ENCODE assay signal across 8 mouse cellular contexts in the genomic region with DNA sequence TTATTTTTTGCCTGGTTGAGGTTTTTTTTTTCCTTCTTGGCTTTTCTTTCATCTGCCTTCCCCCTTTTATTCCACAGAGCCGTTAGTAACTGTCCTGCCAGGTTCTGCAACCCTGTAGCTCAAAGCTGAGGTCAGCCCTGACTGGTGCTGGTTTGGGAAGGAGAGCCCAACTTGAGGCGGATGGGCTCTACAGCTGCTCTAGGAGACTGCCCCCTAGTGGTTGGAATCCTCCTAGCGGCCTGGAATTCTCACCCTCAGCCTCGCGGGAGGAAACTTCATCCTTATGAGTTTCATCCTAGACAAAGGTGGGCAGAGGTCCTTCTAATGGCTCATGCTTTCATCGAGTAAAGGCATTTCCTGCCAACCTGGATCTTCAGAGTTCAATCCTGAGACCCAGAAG. TPM values are rescaled to one million over a fixed set of nuclear protein-coding genes. Genes with fewer than 3 reads are reported as not detected.
DNase-seq lines count a peak whose midpoint lies in the region; ATAC-seq and TF ChIP-seq lines count a peak whose summit lies in the region.

No protein-coding gene starts in this region.

- H3K4me2 ChIP-seq in hindbrain, embryonic 11.5 days (replicated peaks; ENCODE audit: low read depth, low read length) = no peak overlapping the region
- no peak overlapping the region for H3K4me2 ChIP-seq in hindbrain, embryonic 12.5 days (replicated peaks)

- intact Hi-C loops in heart, postnatal 25 days (cut with DNase I) = loop anchor here (1.0 kb wide), 1 partner anchor 69 kb away; no protein-coding TSS in a partner anchor
- intact Hi-C loops in left cerebral cortex, postnatal 36 days (cut with DNase I) = loop anchor here (2.0 kb wide), 1 partner anchor 69 kb away; no protein-coding TSS in a partner anchor

- H3K4me1 ChIP-seq in hindbrain, embryonic 11.5 days (replicated peaks; ENCODE audit: control insufficient read depth, insufficient read depth, low read length) = no peaks in the 10 kb centered on the region
- no peaks in the 10 kb centered on the region for H3K4me1 ChIP-seq in hindbrain, embryonic 12.5 days
- 0 out of 2 replicates have a peak, but pooled peaks cover 4% of the 10 kb centered on the region for H3K4me1 ChIP-seq in thymus, adult 2 months (replicated peaks; ENCODE audit: control insufficient read depth, insufficient read depth, low read length)

- 41% methylated on average over 6 of the region's 6 CpGs for WGBS in hindbrain, embryonic 11.5 days
- 40% methylated on average over 6 of the region's 6 CpGs for WGBS in hindbrain, embryonic 12.5 days
- 43% methylated on average over 6 of the region's 6 CpGs for WGBS in thymus, adult 2 months

- peak; percentile 68 for DNase-seq in hindbrain, embryonic 11.5 days (ENCODE audit: low spot score)
- DNase-seq in adrenal gland, adult (ENCODE audit: inconsistent age in 2 of 2, low spot score in 1 of 2) = peak; percentile 57 to 87
- DNase-seq in cerebellum, postnatal 36 days = peak; percentile 57 to 64
- peak; percentile 38 for DNase-seq in heart, postnatal 25 days (ENCODE audit: low spot score)
- peak; percentile 20 to 52 for DNase-seq in left cerebral cortex, postnatal 36 days (ENCODE audit: low spot score in 2 of 2)
- DNase-seq in thymus, adult 2 months = peak; percentile 76

- TF ChIP-seq CTCF in thymus, adult 2 months (IDR thresholded peaks at IDR 0.05; ENCODE audit: borderline replicate concordance, control insufficient read depth, extremely low read depth, insufficient read depth, low read length, poor library complexity) = peak; percentile 60; the same call in 1 of the 2 replicates

- H3K27me3 ChIP-seq in hindbrain, embryonic 11.5 days (ENCODE audit: control insufficient read depth, insufficient read depth, low read length) = no peaks in the 10 kb centered on the region
- H3K27me3 ChIP-seq in hindbrain, embryonic 12.5 days = no peaks in the 10 kb centered on the region
- no peaks in the 10 kb centered on the region for H3K27me3 ChIP-seq in thymus, adult 2 months (ENCODE audit: control insufficient read depth, insufficient read depth, low read length)

- no peak overlapping the region for H3K9ac ChIP-seq in hindbrain, embryonic 11.5 days (ENCODE audit: low read depth, low read length)
- H3K9ac ChIP-seq in hindbrain, embryonic 12.5 days = no peak overlapping the region

- no peaks in the 10 kb centered on the region for H3K36me3 ChIP-seq in hindbrain, embryonic 11.5 days (ENCODE audit: control insufficient read depth, insufficient read depth, low read length)
- no peaks in the 10 kb centered on the region for H3K36me3 ChIP-seq in hindbrain, embryonic 12.5 days
- no peaks in the 10 kb centered on the region for H3K36me3 ChIP-seq in thymus, adult 2 months (ENCODE audit: control insufficient read depth, insufficient read depth, low read length)

- H3K4me3 ChIP-seq in hindbrain, embryonic 11.5 days (ENCODE audit: low read depth, low read length) = no peak overlapping the region
- H3K4me3 ChIP-seq in hindbrain, embryonic 12.5 days = no peak overlapping the region
- H3K4me3 ChIP-seq in thymus, adult 2 months (ENCODE audit: control insufficient read depth, insufficient read depth, low read length) = no peak overlapping the region

- no peak overlapping the region for H3K27ac ChIP-seq in hindbrain, embryonic 11.5 days (ENCODE audit: low read depth, low read length)
- no peak overlapping the region for H3K27ac ChIP-seq in hindbrain, embryonic 12.5 days
- H3K27ac ChIP-seq in thymus, adult 2 months (ENCODE audit: control insufficient read depth, insufficient read depth, low read length) = no peak overlapping the region

- no peaks in the 10 kb centered on the region for H3K9me3 ChIP-seq in hindbrain, embryonic 11.5 days (ENCODE audit: control insufficient read depth, low read length)
- H3K9me3 ChIP-seq in hindbrain, embryonic 12.5 days (replicated peaks) = no peaks in the 10 kb centered on the region

- no peak for TF ChIP-seq POLR2A in thymus, adult 2 months (IDR thresholded peaks at IDR 0.05; ENCODE audit: control insufficient read depth, extremely low read depth, insufficient read depth, low read length, poor library complexity)

- no peak for ATAC-seq in hindbrain, embryonic 11.5 days (ENCODE audit: low FRiP score)
- ATAC-seq in hindbrain, embryonic 12.5 days (ENCODE audit: low FRiP score) = no peak
- peak; percentile 59; the same call in 1 of the 2 replicates for ATAC-seq in neutrophil, adult 5-6 weeks (ENCODE audit: extremely low read depth, insufficient number of reproducible peaks, low FRiP score, poor library complexity, severe bottlenecking)

RNA-seq across cellular contexts. Expression of a gene that starts 51.5 kb away (rescaled TPM):
- 3,882 and 4,064 TPM in 2 replicates for polyA plus RNA-seq in hindbrain, embryonic 11.5 days (2014; fragmentation: Nextera tagmentation; extraction: Ambion mirVana)
- polyA plus RNA-seq in hindbrain, embryonic 12.5 days (2016; fragmentation: Nextera tagmentation; extraction: Ambion mirVana) = 5,652 and 6,223 TPM in 2 replicates
- total RNA-seq in heart, postnatal 25 days (2021) = 100 to 1,000 TPM; 126 to 128 TPM
- total RNA-seq in left cerebral cortex, postnatal 36 days (2021) = 100 to 1,000 TPM; 504 to 568 TPM
- total RNA-seq in neutrophil, adult 5-6 weeks (2017) = 879 and 1,181 TPM in 2 replicates
- polyA plus RNA-seq in thymus, adult 2 months (2012; rRNA removed) = 177 and 186 TPM in 2 replicates
